Mouse (Mus musculus) embryo, embryonic 9.5 days (tissue): ENCODE results near the gene Pdzd2.
A peak's percentile ranks its signal among the peaks of the same experiment; 100 is the strongest.

ENCODE experiments used
- DNase-seq: peaks from one replicate; pipeline ENCODE4 v3.0.0-alpha.2; 2017; ENCODE audit errors: extremely low spot score

Gene Pdzd2

DNA sequence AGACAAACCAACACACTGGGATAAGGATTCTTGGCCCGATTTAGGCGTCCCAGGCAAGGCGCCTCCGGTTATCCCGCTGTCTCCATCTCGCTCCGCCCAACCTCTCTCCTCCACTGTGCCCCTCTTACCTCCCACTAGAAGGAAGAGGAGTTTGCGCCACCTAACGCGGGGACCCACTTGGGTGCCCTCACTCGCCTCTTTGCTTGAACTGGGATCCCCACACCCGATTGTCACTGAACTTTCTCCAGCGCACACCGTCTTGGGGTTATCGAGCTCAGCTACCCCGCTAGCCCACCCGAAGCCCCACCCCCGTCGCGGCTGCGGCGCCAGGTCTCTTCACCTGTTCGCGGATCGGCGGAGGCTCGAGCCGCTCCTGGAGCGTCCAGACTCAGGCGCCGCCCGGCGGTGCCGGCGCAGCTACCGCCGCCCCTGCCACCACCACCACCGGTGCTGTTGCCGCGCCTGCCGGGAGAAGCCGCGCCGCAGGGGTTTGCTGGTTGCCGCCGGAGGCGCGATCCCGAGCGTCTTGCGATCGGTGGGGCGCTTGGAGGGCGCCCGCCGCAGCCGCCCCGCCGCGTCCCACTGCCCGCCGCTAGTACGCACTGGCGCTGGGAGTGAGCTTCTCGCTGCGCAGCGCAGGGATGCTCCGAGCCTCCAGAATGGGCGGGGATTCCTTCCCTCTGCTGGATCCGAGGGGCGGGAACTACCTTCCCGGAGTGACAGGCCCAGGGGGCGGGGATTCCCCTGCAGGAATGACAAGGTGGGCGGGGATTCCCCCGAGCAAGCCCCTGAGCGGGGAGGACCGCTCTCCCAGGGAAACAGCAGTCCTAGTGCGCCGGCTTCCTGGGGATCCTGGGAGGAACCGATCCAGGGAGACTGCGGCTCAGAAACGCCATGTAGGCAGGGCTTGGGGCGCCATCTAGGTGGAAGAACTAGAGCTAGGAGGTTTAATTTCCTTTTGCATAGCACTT is at the start of gene Pdzd2:
Pdzd2 (minus strand) TSS at position 648 of the 971 bp plus-strand sequence.
- DNase-seq, result peak; percentile 97

DNA sequence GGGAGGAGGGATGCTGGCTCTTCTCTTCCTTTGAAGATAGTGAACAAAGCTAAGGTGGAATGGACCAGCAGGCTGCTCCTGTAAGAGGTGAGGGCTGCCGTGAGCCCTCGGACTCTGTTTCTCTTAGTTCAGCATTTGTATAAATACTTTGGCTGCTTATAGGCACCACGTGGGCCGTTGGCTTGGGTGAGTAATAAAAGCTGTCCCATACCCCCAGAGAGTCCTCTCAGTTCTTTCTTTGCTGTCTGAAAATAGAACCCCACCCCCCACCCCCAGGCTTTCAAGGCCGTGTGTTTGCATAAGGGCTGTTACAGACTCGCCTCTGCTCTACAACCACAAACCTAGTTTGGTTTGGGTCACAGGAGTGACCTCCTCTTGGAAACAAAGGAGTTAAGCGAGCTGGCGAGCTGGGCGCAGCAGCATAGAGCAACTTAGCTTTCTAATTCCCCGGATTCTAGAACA is 49.7 kb upstream of the Pdzd2 start:
- DNase-seq, result peak; percentile 38

DNA sequence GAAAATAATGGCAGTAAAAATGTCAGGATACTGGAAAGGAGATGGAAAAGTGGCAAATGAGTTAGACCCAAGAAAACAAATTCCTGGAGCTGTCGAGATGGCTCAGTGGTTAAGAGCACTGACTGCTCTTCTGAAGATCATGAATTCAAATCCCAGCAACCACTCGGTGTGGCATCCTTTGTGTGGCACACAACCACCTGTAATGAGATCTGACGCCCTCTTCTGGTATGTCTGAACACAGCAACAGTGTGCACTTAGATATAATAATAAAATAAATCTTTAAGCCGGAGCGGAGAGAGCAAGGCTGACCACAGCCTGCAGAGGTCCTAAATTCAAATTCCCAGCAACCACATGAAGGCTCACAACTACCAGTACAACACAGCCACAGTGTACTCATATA is 48.8 kb upstream of the Pdzd2 start:
- no peak for DNase-seq

DNA sequence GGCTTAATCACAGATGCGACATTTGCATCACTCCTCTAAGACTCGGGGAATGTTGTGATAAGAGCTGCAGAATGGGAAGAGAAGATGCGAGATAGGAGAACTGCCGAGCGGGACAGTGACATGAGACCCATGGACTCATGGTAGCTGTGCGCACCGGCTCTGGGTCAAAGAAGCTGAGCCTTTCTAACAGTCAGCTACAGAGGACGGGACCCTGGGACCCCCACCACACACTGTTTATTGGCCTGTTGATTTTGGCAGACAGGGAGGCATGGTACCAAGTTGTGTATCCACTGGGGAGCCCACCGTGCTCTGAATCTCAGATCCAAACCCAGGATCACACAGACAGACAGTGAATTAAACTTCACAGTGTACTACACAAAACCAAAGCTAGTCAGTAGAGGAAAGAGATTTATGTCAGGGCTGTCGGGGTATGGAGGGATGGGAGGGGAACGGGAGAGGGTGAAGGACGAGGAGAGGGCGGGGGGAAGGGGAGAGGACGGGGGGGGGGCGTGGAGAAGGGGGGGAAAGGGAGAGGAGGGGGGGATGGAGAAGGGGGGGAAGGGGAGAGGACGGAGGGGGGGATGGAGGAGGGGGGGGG is 42.1 kb upstream of the Pdzd2 start:
- no peak for DNase-seq

DNA sequence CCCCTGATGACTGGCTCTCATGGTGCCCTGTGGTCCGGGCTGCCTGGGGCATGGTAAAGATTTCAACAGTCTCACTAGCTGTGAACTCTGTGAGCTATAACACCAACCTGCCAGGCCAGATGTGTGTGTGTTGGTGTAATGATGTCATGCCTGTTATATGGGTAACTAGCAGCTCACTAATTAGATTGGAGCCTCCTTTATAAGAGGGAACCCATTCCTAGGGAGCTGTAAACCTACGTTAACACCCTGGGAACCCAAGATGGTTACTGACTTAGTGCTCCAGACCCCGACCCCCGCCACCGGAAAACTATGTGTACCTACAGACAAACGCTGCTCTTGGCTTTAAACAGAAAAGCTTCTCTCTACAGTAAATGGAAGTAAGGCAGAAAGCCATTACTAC is 41.6 kb upstream of the Pdzd2 start:
- no peak for DNase-seq

DNA sequence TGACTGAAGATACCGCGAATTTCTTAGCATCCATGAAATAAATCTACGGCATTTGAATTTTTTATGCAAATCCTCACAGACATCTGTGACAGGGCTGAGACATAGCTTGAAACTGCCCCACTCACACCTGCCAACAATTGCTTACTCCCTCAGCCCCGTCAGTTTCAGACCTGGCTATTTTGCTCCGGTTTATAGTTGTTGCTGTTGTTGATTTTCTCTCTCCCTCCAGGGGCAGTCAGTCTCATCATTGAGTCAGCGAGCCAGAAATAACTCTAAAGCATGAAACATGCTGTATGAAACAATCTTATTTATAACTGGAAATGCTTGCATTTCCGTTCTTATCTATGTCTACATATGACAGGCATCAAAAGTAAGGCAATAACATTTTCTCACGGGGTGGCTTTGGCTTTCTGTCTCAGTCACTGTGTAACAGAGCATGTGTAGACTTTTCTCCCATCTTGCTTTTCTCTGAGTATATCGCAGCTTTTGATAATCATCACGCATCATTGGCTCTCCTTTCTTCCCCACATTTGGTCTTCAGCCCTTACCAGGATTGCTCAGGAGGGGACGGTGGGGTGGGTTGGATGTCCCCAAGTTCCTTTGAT is 34.5 kb upstream of the Pdzd2 start:
- DNase-seq, result no peak

DNA sequence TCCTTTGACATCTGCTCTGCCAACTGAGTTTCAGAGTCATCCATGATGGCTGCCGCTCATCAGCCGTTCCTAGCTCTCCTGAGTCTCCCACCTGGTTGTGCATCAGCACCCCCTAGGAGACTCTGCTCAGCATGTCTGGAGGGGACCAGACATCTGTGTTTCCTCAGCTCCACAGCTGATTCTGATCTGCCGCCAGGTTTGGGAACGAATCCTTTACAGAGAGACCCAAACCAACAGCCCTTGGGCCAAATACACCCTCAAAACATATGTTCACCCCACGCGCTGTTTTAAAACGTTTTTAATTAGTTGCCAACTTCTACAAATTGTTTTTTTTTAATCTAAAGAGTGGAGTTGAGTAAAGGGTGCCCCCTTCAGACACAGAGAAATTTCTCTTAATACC is 31.2 kb upstream of the Pdzd2 start:
- DNase-seq, result no peak

DNA sequence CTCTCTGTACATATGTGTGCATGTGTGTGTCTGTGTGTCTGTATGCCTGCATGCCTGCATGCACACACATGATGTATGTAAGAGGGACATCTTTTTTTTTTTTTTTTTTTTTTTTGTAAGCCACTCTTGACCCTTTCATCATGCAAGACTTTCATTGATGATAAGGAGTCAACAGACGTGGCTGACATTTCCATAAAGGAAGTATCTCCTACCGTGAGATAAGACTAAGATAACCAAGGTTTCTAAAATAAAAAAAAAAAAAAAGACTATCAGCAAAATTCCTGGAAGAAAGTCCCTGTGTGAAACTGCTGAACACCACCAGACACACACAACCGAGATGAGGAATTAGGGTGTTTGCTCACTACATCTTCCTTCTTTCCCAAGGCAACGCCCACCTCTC is 27.1 kb upstream of the Pdzd2 start:
- DNase-seq, result no peak

DNA sequence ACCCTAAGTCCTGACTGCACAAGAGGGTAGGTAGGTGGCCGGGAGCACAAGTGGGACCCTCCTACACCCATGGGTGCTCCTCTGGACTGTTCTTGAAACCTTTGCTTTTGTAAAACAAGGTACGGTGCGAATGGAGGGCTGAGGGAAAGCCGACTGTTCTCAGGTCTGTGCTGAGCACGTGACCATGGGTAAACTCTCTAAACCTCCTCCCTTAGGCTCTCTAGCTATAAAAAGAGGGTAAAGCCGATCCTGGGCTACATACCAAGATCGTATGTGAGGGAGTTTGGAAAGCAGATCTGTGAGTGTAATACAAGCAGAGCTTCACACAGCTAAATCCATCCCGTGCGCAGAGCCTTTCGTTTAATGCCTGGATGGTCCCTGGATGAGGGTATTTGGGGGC is 23.4 kb upstream of the Pdzd2 start:
- DNase-seq, result no peak

DNA sequence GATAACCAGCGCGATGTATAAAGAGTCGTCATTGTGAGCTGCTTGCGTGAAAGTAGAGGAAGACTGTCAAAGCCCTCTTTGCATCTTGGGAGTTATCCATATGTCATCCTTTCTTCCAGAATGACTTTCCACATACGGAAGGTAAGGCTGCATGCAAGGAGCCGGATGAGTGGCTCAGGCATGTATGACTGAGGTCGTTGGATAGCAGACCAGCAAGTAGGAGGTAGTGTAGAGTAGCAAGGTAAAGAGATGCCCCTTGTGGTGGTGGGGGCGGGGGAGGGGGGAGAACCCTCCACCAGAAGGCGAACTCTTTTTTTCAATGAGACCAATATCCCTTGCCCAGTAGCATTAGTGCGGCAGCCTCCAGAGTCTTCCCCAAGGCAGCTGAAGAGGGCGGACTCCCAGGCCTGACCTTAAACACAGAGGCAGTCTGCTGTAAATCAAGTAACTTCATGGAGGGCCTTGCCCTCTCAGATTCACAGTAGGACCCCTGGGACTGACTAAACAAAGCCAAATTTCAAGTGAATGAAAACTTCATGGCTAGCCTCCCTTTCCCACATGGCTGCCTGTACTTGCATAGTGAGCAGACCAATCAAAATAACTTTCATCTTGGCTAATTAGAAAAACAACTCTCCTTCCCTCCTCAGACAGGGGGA is 22.7 kb upstream of the Pdzd2 start:
- DNase-seq, result peak; percentile 24

DNA sequence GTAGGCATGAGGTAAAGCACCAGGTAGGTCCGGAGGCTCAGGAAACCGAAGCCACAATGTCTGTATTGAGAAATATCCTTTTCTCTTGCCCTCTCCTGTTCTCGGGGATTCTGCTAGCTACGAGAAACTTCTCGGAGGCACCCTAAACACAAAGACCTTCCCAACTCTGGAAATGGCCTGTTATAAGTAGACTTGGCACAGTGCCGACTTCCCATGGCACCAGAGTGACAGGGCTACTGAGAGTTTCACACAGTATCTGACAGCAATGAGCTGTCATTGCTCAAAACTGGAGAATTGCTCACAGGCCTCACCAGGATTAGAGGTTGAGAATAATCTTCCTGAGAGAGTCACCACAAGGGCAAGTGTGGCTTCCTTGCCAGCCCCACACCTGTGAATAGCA is 21.0 kb upstream of the Pdzd2 start:
- no peak for DNase-seq

DNA sequence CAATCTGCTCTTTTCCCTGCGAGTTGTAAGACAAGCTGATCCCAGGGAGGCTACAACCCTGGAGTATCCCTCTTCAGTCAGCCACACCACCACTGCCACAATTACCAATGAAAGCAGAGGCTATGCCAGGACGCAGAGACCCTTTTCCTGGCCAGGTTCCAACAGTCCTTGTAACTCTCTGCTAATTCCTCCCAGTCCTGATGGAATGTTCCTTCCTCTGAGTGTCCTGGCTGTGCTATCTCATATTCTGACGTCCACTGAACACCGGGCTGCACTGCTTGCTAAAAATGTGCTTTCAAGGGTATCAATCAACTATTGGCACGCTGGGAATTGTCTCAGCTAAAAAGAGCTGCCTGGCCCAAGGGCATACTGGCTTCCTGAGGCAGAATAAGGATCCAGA is 18.7 kb upstream of the Pdzd2 start:
- no peak for DNase-seq

DNA sequence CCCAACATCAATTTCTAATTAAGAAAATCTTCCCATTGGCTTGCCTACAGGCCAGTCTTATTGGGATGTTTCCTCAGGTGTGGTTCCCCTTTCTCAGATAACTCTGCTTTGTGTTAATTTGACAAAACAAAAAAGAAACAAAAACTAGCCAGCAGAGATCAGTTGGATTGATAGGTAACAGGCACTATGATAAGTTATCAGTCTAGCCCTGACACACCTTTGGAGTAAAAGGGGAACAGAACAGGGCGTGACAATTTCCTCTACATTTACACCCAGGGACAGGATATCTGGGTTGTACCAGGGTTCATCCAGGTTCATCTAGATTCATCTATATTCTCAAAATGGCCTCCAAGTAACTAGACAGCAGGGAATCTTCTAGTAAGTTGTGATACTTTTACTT is 18.0 kb upstream of the Pdzd2 start:
- DNase-seq, result no peak

DNA sequence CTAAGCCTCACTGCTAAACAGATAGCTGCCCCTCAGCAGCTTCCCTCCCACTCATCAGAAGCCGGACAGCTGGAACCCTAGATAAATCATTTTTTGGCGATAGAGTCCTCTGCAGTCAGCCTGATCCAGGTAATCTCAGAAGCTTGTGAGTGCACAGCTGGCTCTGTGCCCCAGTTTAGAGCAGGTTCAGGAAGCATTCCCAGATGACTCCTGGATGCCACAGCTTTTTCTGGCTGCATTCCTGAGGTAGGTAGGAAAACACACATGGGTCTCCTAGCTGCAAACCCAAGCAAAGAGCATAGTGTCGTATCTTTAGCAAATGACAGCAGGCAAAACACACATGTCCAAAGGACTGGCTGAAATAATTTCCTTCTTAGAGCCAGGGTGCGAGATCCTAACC is 13.5 kb upstream of the Pdzd2 start:
- DNase-seq, result no peak

DNA sequence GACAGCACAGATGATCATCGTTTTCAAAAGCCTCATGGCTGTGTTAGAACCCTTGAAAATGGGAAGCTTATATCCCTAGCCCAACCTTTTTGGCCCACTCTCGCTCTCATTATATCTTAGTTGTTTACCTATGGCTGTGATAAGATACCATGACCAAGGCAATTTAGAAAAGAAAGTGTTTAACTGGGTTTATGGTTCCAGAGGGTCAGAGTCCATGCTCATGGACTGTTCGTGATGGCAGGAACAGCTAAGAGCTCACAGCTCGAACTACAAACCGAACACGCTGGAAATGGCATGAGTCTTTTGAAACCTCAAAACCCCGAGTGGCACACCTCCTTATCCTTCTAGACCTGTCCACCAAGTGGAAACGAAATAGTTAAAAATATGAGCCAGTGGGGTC is 11.2 kb upstream of the Pdzd2 start:
- no peak for DNase-seq

DNA sequence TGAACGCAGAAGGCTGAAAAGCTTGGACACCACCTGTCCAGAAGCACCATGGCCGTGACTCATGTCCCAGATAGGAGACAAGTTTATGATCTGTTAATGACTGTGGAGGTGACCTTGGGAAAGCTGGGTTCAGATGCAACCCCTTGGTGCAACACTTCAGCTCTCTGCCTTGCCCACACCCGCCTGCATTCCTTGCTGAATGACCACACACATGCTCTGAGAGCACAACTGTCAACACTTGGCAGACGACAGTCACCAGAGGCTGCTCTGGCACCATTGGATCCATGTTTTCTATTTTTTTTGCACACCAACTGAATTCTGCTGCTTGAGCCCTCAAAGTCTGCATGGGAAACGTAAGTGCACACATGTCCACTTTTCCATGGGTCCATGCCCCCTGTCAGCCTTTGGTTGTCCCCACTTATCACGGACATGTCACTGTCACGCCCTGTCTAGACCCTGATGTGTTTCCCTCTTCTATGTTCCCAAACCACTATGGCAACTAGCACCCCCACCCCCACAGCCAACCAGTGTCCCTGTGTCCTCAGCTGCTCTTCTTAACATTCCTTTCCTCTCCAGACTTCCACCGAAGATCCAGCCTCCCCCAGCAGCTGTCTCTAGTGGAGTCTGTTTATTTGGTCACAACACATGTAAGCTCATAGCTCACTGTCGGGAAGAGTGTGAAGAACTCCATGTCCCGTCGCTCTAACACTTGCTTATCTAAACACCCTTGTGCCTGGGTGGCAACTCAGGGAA is 10.0 kb upstream of the Pdzd2 start:
- DNase-seq, result no peak

DNA sequence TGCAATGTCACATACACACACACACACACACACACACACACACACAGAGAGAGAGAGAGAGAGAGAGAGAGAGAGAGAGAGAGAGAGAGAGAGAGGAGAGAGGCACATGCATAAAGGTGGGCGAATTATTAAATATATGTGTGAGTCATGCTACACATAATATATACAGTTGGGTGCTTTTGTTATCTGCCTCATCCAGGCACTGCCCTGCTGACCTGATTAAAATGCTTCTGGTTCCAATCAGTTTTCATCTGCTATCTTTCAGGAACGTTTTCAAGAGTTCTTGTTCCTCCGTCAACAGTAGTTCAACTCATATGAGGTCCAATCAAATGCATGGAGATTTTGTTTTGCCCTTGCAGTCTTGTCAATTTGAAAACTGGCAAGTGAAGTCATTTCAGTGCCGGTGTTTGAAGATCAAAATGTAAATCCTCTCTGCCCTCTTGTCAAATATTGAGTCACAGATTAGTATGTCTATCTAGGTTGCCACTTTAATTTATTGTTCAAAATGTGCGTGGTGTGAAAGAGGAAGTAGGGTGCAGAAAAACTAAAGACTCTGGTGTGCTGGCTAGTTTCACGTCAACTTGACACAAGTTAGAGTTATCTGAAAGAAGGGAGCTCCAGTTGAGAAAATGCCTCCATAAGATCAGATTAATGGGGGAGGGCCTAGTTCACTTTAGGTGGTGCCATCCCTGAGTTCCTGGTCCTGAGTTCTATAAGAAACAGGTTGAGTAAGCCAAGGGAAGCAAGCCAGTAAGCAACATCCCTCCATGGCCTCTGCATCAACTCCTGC is 2.6 kb upstream of the Pdzd2 start:
- no peak for DNase-seq

DNA sequence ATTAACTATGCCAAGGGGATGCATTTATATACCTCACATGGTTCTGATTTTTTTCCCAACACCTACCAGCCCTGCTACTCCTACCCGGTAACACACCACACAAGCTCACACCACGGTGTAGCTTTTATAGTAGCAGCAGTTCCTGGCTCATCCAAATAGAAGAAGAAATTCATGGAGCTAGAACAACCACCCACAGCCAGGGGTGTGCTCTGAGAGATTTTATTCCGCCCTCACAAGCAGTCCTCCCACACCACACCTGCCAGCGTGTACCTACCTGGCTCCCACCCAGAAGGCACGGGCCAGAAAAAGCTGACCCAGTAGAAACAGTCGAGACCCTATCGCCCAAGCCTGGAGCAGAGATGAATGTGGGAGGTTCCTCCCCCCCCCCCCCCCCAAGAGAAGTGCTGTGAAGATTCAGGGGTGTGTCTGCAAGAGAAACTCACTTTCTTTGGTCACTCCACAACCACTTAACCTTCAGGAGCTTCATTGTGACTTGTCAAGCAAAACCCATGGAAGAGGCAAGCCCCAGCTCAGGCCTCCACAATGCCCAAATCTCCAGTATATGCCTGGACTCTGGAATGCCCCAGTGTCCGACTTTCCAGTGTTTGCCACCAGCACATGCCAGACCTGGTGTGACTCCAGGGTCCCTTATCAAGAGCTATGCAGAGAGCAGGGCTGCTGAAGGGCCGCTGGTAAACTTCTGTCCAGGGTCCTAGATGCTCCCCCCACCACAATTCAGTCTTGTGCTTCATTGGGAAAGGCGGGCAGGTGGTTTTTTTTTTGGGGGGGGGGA is 1.2 kb downstream of the Pdzd2 start:
- DNase-seq, result no peak

DNA sequence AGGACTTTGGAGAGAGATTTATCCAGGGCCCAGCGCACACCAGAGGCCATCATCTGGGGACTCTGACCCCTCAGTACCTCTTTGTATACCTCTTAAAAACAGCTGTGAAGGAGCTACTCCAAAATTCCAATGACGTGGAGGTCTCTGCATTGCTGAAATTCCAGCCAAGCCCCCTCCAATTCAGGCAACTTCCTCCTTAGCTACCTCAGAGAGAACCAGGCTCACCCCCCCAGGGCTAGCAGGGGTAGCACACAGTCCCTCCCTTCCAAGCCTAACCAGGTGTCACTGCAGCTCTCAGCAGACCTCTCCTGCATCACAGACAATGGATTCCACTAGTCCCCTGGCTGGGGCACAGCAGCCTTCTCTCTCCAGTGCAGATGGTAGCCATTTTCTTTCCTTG is 4.5 kb downstream of the Pdzd2 start:
- no peak for DNase-seq

DNA sequence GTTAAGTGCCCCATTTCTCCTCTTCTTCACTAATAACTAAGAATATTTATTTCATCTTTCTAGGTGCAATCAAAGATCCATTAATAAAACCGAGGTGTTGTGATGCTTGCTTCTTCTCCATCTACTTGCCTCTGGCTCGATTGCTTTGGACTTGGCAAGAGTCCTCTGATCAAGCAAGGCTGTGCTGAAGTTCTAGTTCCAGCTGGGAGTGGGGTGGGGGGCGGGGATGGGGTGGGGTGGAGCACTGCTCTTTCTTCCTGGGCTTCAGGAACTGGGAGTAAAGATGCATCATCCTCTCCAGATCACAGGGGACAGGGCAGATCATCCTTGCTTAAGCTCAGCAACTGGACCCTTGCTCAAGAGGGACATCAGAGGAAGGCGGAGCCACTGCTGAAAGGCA is 5.5 kb downstream of the Pdzd2 start:
- no peak for DNase-seq
